Mouse (Mus musculus) neural tube, embryonic 11.5 days (tissue): Measurements from ENCODE around the gene Thsd7a. TPM values are rescaled to one million over a fixed set of nuclear protein-coding genes. Genes with fewer than 3 reads are reported as not detected.

Experiments used
- ATAC-seq: fragments of 200-750 bp; cut with Nextera tagmentation; 2 replicates; pipeline ENCODE4 v1.8.0; 2017; ENCODE audit warnings: moderate number of reproducible peaks, mild to moderate bottlenecking, moderate TSS enrichment, moderate library complexity; ENCODE audit not compliant: insufficient read depth, low FRiP score, low TSS enrichment
- DNase-seq: peaks from one replicate; pipeline ENCODE4 v3.0.0-alpha.2; 2015; ENCODE audit warnings: low spot score
- H3K27ac ChIP-seq: fragments of 300-500 bp; sonication (generic); 2 replicates; pipeline ENCODE4 v1.5.1; 2014; ENCODE audit warnings: low read depth, mild to moderate bottlenecking, low read length
- H3K27me3 ChIP-seq: fragments of 300-500 bp; sonication (generic); 2 replicates; pipeline ENCODE4 v1.6.1; 2014; ENCODE audit warnings: mild to moderate bottlenecking, low read length, mixed read lengths; ENCODE audit not compliant: control insufficient read depth, insufficient read depth
- H3K36me3 ChIP-seq: fragments of 300-500 bp; sonication (generic); 2 replicates; pipeline ENCODE4 v1.6.1; 2014; ENCODE audit warnings: mild to moderate bottlenecking, low read length, moderate library complexity, mixed read lengths; ENCODE audit not compliant: control insufficient read depth, insufficient read depth
- H3K4me1 ChIP-seq: fragments of 300-500 bp; sonication (generic); 2 replicates; pipeline ENCODE4 v1.6.1; 2014; ENCODE audit warnings: low read length, mixed read lengths; ENCODE audit not compliant: control insufficient read depth, insufficient read depth
- H3K4me2 ChIP-seq: fragments of 300-500 bp; sonication (generic); 2 replicates; pipeline ENCODE4 v1.6.1; 2014; ENCODE audit warnings: low read depth, mild to moderate bottlenecking, moderate library complexity
- H3K4me3 ChIP-seq: fragments of 300-500 bp; sonication (generic); 2 replicates; pipeline ENCODE4 v1.5.1; 2014; ENCODE audit warnings: low read depth, low read length
- H3K9ac ChIP-seq: fragments of 300-500 bp; sonication (generic); 2 replicates; pipeline ENCODE4 v1.6.1; 2014; ENCODE audit warnings: mild to moderate bottlenecking, low read length
- H3K9me3 ChIP-seq: fragments of 300-500 bp; sonication (generic); 2 replicates; pipeline ENCODE4 v1.6.1; 2016; ENCODE audit warnings: low read length; ENCODE audit not compliant: control insufficient read depth
- WGBS: fragments of 180-500 bp; shearing (Covaris S2); extraction: QIAGEN DNeasy Blood & Tissue Kit; methylation state at CpG from one replicate; pipeline ENCODE4 v1.1.7; 2014; 5-methylcytosine and 5-hydroxymethylcytosine counted together
- polyA plus RNA-seq: library from polyadenylated mRNA; unstranded; fragments of >200 nt; fragmentation: Nextera tagmentation; extraction: Ambion mirVana; gene quantifications from 2 replicates; pipeline ENCODE4 v1.2.1, GENCODE M21; 2014

The Thsd7a gene
- polyA plus RNA-seq, 1 experiment from 2014 or later: 21.0 TPM

DNA sequence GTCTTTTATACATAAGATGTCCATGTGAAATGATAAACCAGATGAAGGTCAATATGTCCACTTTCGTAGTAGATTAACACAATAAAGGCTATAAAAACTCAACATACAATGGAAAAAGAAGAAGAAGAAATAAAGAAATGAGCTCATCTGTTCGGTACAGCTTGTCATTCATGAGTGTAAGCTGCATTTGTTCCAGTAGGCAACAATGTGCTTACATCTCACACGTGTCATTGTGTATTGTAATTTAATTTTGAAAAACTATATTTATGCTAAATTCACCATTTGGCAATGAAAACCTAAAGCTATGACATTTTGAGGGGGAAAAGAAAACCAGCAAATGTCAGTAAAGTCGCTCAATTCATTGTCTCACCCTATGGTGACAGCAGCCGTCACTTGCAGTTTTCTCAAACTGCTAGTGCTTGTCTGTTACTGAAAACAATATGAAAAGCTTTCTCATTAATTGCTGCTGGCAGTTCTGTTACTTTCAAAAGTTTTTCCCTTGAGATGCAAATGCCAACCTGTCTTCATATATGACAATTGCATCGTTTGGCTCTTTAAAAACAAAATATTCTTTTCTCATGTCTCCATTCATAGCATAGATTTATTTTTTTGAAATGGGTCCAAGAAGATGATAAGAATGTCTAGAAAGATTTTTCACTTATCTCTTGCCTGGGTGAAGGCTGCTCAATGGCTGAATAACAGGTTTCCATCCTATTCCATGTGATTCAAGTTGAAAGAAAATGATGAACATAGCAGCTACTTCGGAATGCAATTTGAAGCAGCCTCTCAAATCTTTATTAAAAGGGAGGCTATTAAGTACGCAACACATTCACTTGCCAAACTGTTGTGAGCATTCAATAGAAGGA is 10.4 kb upstream of the Thsd7a start:
- no peak for DNase-seq
- no peak overlapping the region for H3K4me3 ChIP-seq
- no peaks in the 10 kb centered on the region for H3K36me3 ChIP-seq
- no peaks in the 10 kb centered on the region for H3K9me3 ChIP-seq
- H3K4me1 ChIP-seq: no peaks in the 10 kb centered on the region
- no peak for ATAC-seq
- 88% methylated on average over 8 of the region's 8 CpGs for WGBS
- H3K4me2 ChIP-seq: no peak overlapping the region
- H3K9ac ChIP-seq: no peak overlapping the region
- H3K27ac ChIP-seq: no peak overlapping the region
- H3K27me3 ChIP-seq: no peaks in the 10 kb centered on the region

DNA sequence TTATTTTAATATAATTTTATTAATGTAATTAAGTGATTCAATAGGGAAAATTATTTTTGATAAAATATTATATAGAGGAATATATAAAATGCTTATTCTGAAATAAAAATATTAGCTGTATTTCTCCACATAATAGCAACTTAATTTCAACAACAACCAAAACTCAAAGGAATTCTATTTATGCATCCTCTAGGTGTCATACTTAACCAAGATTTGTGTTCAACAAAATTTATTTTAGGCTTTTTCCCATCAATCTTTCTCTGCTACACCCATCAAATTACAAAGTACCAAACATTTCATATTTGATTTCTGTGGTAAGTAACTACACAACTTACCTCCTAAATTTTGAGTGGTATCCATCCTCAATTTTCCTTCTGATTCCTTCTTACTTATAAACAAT is 3.1 kb upstream of the Thsd7a start:
- Histone ChIP-seq H3K36me3 (no peaks in the 10 kb centered on the region), H3K4me3 (no peak overlapping the region), H3K4me2 (no peak overlapping the region), H3K4me1 (no peaks in the 10 kb centered on the region), H3K9ac (no peak overlapping the region), H3K27me3 (no peaks in the 10 kb centered on the region), H3K9me3 (no peaks in the 10 kb centered on the region), H3K27ac (no peak overlapping the region)
- no peak for DNase-seq
- ATAC-seq: no peak

DNA sequence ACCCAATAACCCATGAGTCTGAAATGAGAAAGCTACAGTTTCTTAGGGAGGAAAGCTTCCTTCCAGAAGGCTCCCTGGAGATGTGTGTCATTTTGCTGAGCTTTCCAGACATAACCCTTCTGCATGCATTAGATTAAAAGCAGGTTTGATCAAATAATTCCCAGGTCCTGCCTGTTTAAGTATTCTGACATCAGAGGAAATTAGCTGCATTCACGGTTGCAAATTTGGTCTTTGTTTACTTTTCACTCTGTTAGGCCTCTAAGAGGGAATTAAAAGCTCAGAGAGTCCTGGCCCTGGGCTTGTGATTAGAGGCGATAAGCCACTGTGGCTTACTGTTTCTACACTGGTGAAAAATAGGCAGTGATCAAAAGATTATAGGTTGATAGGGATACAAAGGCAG is 1.2 kb upstream of the Thsd7a start:
- no peaks in the 10 kb centered on the region for H3K4me1 ChIP-seq
- H3K9me3 ChIP-seq: no peaks in the 10 kb centered on the region
- no peaks in the 10 kb centered on the region for H3K36me3 ChIP-seq
- no peak overlapping the region for H3K27ac ChIP-seq
- no peak overlapping the region for H3K4me2 ChIP-seq
- H3K4me3 ChIP-seq: no peak overlapping the region
- WGBS: 27% methylated on average over 2 of the region's 2 CpGs
- no peak for ATAC-seq
- no peak overlapping the region for H3K9ac ChIP-seq
- H3K27me3 ChIP-seq: no peaks in the 10 kb centered on the region
- DNase-seq: no peak

GRCm38 (mm10) chr6:12749531-12750210 is 461 bp upstream of the Thsd7a start:
- peak overlapping the region; percentile 91 for H3K27ac ChIP-seq
- 14% methylated on average over 12 of the region's 12 CpGs for WGBS
- H3K9me3 ChIP-seq: no peaks in the 10 kb centered on the region
- no peak; the same call in none of the 2 replicates for ATAC-seq
- peak overlapping the region; percentile 74 for H3K4me2 ChIP-seq
- no peaks in the 10 kb centered on the region for H3K27me3 ChIP-seq
- H3K9ac ChIP-seq: peak overlapping the region; percentile 89
- no peak for DNase-seq
- no peaks in the 10 kb centered on the region for H3K4me1 ChIP-seq
- H3K4me3 ChIP-seq: peak overlapping the region; percentile 71
- no peaks in the 10 kb centered on the region for H3K36me3 ChIP-seq

DNA sequence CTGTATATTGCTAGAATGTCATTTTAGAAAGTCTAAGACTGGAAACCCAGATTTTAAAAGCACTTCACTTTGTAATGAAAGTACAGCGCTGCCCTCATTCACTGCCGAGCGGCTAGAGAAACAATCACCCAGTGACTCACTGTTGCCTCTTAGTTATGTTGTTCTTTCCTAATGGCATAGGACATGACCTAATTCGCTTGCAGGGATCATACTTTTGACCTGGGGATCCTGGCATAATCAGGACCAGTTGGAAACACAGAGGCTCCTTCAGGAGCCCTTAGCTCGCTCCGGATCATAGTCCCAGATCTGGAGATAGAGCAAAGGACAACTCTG is 790 bp downstream of the Thsd7a start:
- Histone ChIP-seq H3K4me3 (peak overlapping the region; percentile 71), H3K9me3 (no peaks in the 10 kb centered on the region), H3K27me3 (no peaks in the 10 kb centered on the region), H3K9ac (peak overlapping the region; percentile 89), H3K36me3 (no peaks in the 10 kb centered on the region), H3K4me2 (peak overlapping the region; percentile 74), H3K4me1 (no peaks in the 10 kb centered on the region), H3K27ac (peak overlapping the region; percentile 91)
- WGBS: under 1% methylated on average over 6 of the region's 6 CpGs
- ATAC-seq: no peak
- DNase-seq: no peak

DNA sequence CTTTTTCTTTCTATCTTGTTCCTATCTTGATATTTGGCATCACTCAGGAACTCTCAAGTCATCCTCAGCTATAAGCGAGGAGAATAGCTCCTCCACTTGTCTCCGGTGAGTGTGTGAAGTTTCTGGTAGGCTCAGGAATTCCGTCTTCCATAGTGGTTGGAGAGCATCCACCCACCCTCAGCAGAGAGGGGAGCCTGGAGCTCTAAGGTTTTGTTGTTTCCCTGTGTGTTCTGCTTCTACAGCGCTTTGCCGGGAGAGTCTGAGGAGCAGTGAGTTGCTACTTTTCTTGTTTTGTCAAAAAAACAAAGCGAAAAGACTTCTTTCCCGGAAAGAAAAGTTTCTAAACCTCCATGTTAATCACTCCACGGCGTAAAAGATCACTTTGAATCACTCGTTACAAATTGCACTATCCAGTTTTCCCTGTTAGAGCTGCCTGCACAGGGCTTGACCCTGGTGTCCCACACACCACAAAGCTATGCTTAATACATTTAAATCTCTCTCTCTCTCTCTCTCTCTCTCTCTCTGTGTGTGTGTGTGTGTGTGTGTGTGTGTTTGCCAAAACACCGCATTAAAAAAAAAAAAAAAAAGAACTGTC is 1.3 kb downstream of the Thsd7a start:
- ATAC-seq (no peak), DNase-seq (peak; percentile 35)
- H3K9me3 ChIP-seq: no peaks in the 10 kb centered on the region
- peak overlapping the region; percentile 71 for H3K4me3 ChIP-seq
- 9% methylated on average over 10 of the region's 11 CpGs for WGBS
- peak overlapping the region; percentile 74 for H3K4me2 ChIP-seq
- H3K27ac ChIP-seq: no peak overlapping the region
- no peaks in the 10 kb centered on the region for H3K4me1 ChIP-seq
- H3K9ac ChIP-seq: peak overlapping the region; percentile 89
- no peaks in the 10 kb centered on the region for H3K27me3 ChIP-seq
- no peaks in the 10 kb centered on the region for H3K36me3 ChIP-seq

DNA sequence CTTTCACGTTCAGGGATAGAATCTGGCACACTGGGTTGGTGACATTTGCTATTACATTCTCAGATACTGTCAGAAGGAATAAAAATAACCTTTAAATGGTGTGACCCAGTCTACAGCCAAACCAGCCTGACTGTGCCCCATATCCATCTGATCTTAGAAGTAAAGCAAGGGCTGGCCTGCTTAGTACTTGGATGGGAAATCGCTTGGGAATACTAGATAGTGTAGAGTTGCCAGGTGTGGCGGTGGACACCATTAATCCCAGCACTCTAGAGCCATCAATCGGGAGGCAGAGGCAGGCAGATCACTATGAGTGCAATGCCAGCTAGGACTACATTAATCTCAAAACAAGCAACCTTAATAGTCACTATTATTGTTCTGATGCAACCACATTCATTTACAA is 6.4 kb downstream of the Thsd7a start:
- no peaks in the 10 kb centered on the region for H3K4me1 ChIP-seq
- DNase-seq: no peak
- ATAC-seq: no peak
- H3K36me3 ChIP-seq: no peaks in the 10 kb centered on the region
- no peaks in the 10 kb centered on the region for H3K9me3 ChIP-seq
- H3K27me3 ChIP-seq: no peaks in the 10 kb centered on the region
- H3K9ac ChIP-seq: no peak overlapping the region
- no peak overlapping the region for H3K4me2 ChIP-seq
- WGBS: 87% methylated on average over 4 of the region's 4 CpGs
- H3K27ac ChIP-seq: no peak overlapping the region
- no peak overlapping the region for H3K4me3 ChIP-seq

GRCm38 (mm10) chr6:12733924-12734323 is 15.3 kb downstream of the Thsd7a start:
- H3K27me3 ChIP-seq: no peaks in the 10 kb centered on the region
- no peak overlapping the region for H3K4me3 ChIP-seq
- DNase-seq (no peak), ATAC-seq (no peak)
- H3K4me2 ChIP-seq: no peak overlapping the region
- no peaks in the 10 kb centered on the region for H3K4me1 ChIP-seq
- whole genome bisulfite sequencing: 80% methylated on average over 3 of the region's 3 CpGs
- no peak overlapping the region for H3K9ac ChIP-seq
- H3K36me3 ChIP-seq: no peaks in the 10 kb centered on the region
- H3K9me3 ChIP-seq: no peaks in the 10 kb centered on the region
- no peak overlapping the region for H3K27ac ChIP-seq
